Comparison of ENCODE assay signal across 11 mouse cellular contexts in genomic region chr17:71490666-71491331, GRCm38 (mm10). TPM values are rescaled to one million over a fixed set of nuclear protein-coding genes. Genes with fewer than 3 reads are reported as not detected.
DNase-seq lines count a peak whose midpoint lies in the region; ATAC-seq lines count a peak whose summit lies in the region.
"Had no signal": no experiment of that assay in that cellular context is flagged by ENCODE, and none has a peak within 500 bp of the region (broad histone marks: within the 10 kb centered on the region; RNA-seq: fewer than 3 reads in every experiment).

No protein-coding gene starts in this region.

- peak; percentile 74 for ATAC-seq in megakaryocyte progenitor cell, adult 5-6 weeks (replicated peaks; ENCODE audit: poor library complexity)
- ATAC-seq: midbrain, embryonic 13.5 days had no signal

- H3K36me3 ChIP-seq in limb, embryonic 10.5 days: peaks cover 17% of the 10 kb centered on the region

- H3K9me3 ChIP-seq in limb, embryonic 10.5 days (replicated peaks): no peaks in the 10 kb centered on the region
- H3K9me3 ChIP-seq: embryonic facial prominence, embryonic 10.5 days; hindbrain, embryonic 12.5 days; midbrain, embryonic 13.5 days had no signal

- DNase-seq in lung, postnatal 25 days (ENCODE audit: low spot score): peak; percentile 42
- no peak for DNase-seq in lung, adult 18-20 months
- peak; percentile 81 for DNase-seq in induced T-regulatory cell, adult 2 months (ENCODE audit: low read depth)
- no peak for DNase-seq in limb, embryonic 10.5 days (ENCODE audit: low spot score)
- DNase-seq in urinary bladder, postnatal 4 days (ENCODE audit: low spot score in 2 of 2): no peak
- no peak for DNase-seq in left cerebral cortex, postnatal 14 days (ENCODE audit: low spot score in 2 of 2)
- no peak for DNase-seq in cerebellum, adult 11-12 months

- H3K27ac ChIP-seq in limb, embryonic 10.5 days: no peak overlapping the region
- H3K27ac ChIP-seq: embryonic facial prominence, embryonic 10.5 days; hindbrain, embryonic 12.5 days; midbrain, embryonic 13.5 days had no signal

- intact Hi-C loops in left cerebral cortex, postnatal 14 days (cut with DNase I): no loop called here

- WGBS in limb, embryonic 10.5 days: 85% methylated on average over 9 of the region's 9 CpGs

- H3K4me3 ChIP-seq in limb, embryonic 10.5 days: no peak overlapping the region
- H3K4me3 ChIP-seq: embryonic facial prominence, embryonic 10.5 days; hindbrain, embryonic 12.5 days; midbrain, embryonic 13.5 days had no signal

- peaks cover 11% of the 10 kb centered on the region for H3K4me1 ChIP-seq in limb, embryonic 10.5 days
- H3K4me1 ChIP-seq: hindbrain, embryonic 12.5 days; midbrain, embryonic 13.5 days had no signal

- H3K27me3 ChIP-seq in limb, embryonic 10.5 days (ENCODE audit: low read depth, poor library complexity, severe bottlenecking): no peaks in the 10 kb centered on the region
- H3K27me3 ChIP-seq: hindbrain, embryonic 12.5 days; midbrain, embryonic 13.5 days had no signal

RNA-seq across cellular contexts. Expression of gene Smchd1, which starts 15.7 kb away (rescaled TPM):
- 162 and 180 TPM in 2 replicates for total RNA-seq in megakaryocyte progenitor cell, adult 5-6 weeks (2015)
- 196 and 241 TPM in 2 replicates for total RNA-seq in megakaryocyte progenitor cell, adult 5-6 weeks (2017)
- polyA plus RNA-seq in limb, embryonic 10.5 days (2016; fragmentation: Nextera tagmentation; extraction: Ambion mirVana): 73.6 and 82.6 TPM in 2 replicates
- 10 to 100 TPM; 27.3 to 28.5 TPM for total RNA-seq in left cerebral cortex, postnatal 14 days (2021)

RNA-seq across cellular contexts. Expression of gene Gm4707, which starts 31.1 kb away (rescaled TPM):
- total RNA-seq in megakaryocyte progenitor cell, adult 5-6 weeks (2015): 2.4 and 4.3 TPM in 2 replicates
- total RNA-seq in megakaryocyte progenitor cell, adult 5-6 weeks (2017): 3.0 and 4.0 TPM in 2 replicates
- polyA plus RNA-seq in limb, embryonic 10.5 days (2016; fragmentation: Nextera tagmentation; extraction: Ambion mirVana): 5.1 and 6.9 TPM in 2 replicates
- total RNA-seq in left cerebral cortex, postnatal 14 days (2021): 1 to 10 TPM; 1.3 to 2.0 TPM

RNA-seq across cellular contexts. Expression of gene Ndc80, which starts 35.9 kb away (rescaled TPM):
- 51.2 and 57.3 TPM in 2 replicates for total RNA-seq in megakaryocyte progenitor cell, adult 5-6 weeks (2015)
- 75.0 and 91.7 TPM in 2 replicates for total RNA-seq in megakaryocyte progenitor cell, adult 5-6 weeks (2017)
- polyA plus RNA-seq in limb, embryonic 10.5 days (2016; fragmentation: Nextera tagmentation; extraction: Ambion mirVana): 53.4 and 59.9 TPM in 2 replicates
- total RNA-seq in left cerebral cortex, postnatal 14 days (2021): 1 to 10 TPM; 1.0 to 1.3 TPM

Comparison
In these comparisons a context has a peak if more than half of its experiments do, and no peak if none do; other contexts are left out.
1. DNase-seq: peak in lung, postnatal 25 days (single experiment) and induced T-regulatory cell, adult 2 months (single experiment); none in lung, adult 18-20 months (0 of 2), limb, embryonic 10.5 days (single experiment), urinary bladder, postnatal 4 days (0 of 2), left cerebral cortex, postnatal 14 days (0 of 2) and cerebellum, adult 11-12 months (single experiment).
2. RNA of gene Smchd1, which starts 15.7 kb away (total RNA-seq): 162 to 241 TPM in megakaryocyte progenitor cell, adult 5-6 weeks; 27.3 to 28.5 TPM in left cerebral cortex, postnatal 14 days; every median in the first group is over 4 times any median in the second.
3. RNA of gene Ndc80, which starts 35.9 kb away (total RNA-seq): 51.2 to 91.7 TPM in megakaryocyte progenitor cell, adult 5-6 weeks; 1.0 to 1.3 TPM in left cerebral cortex, postnatal 14 days; every median in the first group is over 10 times any median in the second.